13 mouse cellular contexts compared by ENCODE assay signal in the genomic region with DNA sequence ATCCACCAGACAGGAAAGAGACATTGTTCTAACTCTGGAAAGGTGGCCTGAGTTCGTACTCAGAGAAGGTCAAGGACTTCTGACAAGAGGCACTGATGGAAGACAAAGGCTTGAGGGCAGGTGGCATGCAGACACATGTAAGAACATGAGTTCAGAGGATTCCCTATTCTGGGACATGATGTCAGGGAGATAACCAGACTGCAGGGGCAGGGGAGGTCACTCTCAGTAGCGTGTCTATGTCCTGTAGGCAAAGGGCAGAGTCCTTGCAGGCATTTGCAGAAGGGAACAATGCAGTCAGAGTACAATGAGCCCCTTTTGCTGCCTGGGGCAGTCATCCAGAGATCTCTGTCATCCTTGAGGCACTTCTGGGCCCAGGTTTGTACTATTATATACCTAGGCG. TPM values are rescaled to one million over a fixed set of nuclear protein-coding genes. Genes with fewer than 3 reads are reported as not detected.
"Had no signal": no experiment of that assay in that cellular context is flagged by ENCODE, and none has a peak within 500 bp of the region (broad histone marks: within the 10 kb centered on the region; RNA-seq: fewer than 3 reads in every experiment).

No protein-coding gene starts in this region.

- H3K9ac ChIP-seq: kidney, embryonic 15.5 days; liver, embryonic 14.5 days; midbrain, embryonic 12.5 days; neural tube, embryonic 13.5 days had no signal

- H3K4me1 ChIP-seq: kidney, embryonic 15.5 days; limb, embryonic 10.5 days; midbrain, embryonic 12.5 days; neural tube, embryonic 13.5 days had no signal

- H3K27ac ChIP-seq: kidney, embryonic 15.5 days; left cerebral cortex, adult 2 months; limb, embryonic 10.5 days; liver, embryonic 14.5 days; midbrain, embryonic 12.5 days; neural tube, embryonic 13.5 days had no signal

- H3K4me3 ChIP-seq: kidney, embryonic 15.5 days; left cerebral cortex, adult 2 months; limb, embryonic 10.5 days; midbrain, embryonic 12.5 days; neural tube, embryonic 13.5 days had no signal

- DNase-seq: kidney, postnatal 25 days; right cerebral cortex, postnatal 14 days; thymus, postnatal 36 days had no signal

- H3K36me3 ChIP-seq: kidney, embryonic 15.5 days; limb, embryonic 10.5 days; midbrain, embryonic 12.5 days; neural tube, embryonic 13.5 days had no signal

- H3K9me3 ChIP-seq: kidney, embryonic 15.5 days; limb, embryonic 10.5 days; midbrain, embryonic 12.5 days; neural tube, embryonic 13.5 days had no signal

- H3K4me2 ChIP-seq: kidney, embryonic 15.5 days; midbrain, embryonic 12.5 days; neural tube, embryonic 13.5 days had no signal

- ATAC-seq: midbrain, embryonic 16.5 days had no signal

- H3K27me3 ChIP-seq: kidney, embryonic 15.5 days; midbrain, embryonic 12.5 days; neural tube, embryonic 13.5 days had no signal

RNA-seq across cellular contexts. Expression of a gene that starts 50.0 kb away (rescaled TPM):
- total RNA-seq: layer of hippocampus, postnatal 25 days; left cerebral cortex, adult 2 months; left cerebral cortex, postnatal 14 days; megakaryocyte-erythroid progenitor cell, adult 5-6 weeks had no signal
- polyA plus RNA-seq: limb, embryonic 10.5 days; midbrain, embryonic 12.5 days; midbrain, embryonic 16.5 days had no signal
